Mouse (Mus musculus): ENCODE data around the gene Slc37a4.

- TF ChIP-seq CTCF (IDR thresholded peaks at IDR 0.05; ENCODE audit: low read depth, low read length) (peak; percentile 32; the same call in 1 of the 2 replicates), POLR2A (IDR thresholded peaks at IDR 0.05; ENCODE audit: borderline replicate concordance, low read depth, low read length) (no peak)
These were observed 32.2 kb upstream of the Slc37a4 start for GRCm38 (mm10) chr9:44364480-44364879.

Measured in bone marrow macrophage, adult 2 months (primary cell).